Mouse (Mus musculus) frontal cortex, adult 2 months (tissue): ENCODE results near the gene Vps53. TPM values are rescaled to one million over a fixed set of nuclear protein-coding genes. Genes with fewer than 3 reads are reported as not detected.

Source experiments
- DNase-seq, 2 experiments: peaks; one replicate each; pipeline ENCODE4 v3.0.0; 2022; ENCODE audit warnings: low spot score in 1 of 2; ENCODE audit errors: extremely low spot score in 1 of 2
- polyA plus RNA-seq: library from polyadenylated mRNA; depleted of rRNA; stranded (reverse); fragments of >200 nt; gene quantifications from 2 replicates; pipeline ENCODE4 v1.2.3, GENCODE M21; 2012

Vps53 gene
- polyA plus RNA-seq, 1 experiment = 54.6 TPM

DNA sequence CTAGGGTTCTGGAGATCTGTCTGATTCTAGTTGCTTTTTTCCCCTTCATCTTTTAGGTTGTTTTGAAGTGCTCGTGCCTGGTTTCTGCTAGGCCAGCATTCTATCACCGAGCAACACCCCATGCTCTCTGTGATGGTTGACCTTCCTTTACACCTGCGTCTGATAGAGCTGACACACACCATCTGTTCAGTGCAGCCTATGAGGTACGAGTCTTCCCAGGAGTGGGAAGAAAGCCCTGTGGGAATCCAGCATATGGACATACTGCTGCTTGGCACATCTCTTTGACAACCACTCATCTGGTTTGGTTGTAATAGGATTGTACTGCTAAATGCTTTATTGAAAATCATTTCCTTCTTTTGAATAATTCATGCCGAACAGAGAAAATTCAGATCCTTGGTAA lies 9.2 kb downstream of the Vps53 start:
- peak in 1 of 2 experiments; percentile 30 for DNase-seq

- DNase-seq = no peak
Observed at GRCm38 (mm10) chr11:76168976-76169375, 10.5 kb downstream of the Vps53 start.

- peak in 1 of 2 experiments; percentile 91 for DNase-seq
Observed at GRCm38 (mm10) chr11:76167079-76167765, 12.2 kb downstream of the Vps53 start.

- DNase-seq = no peak
Observed at GRCm38 (mm10) chr11:76166657-76167056, 12.8 kb downstream of the Vps53 start.

GRCm38 (mm10) chr11:76160251-76160650 lies 19.2 kb downstream of the Vps53 start:
- no peak for DNase-seq

DNA sequence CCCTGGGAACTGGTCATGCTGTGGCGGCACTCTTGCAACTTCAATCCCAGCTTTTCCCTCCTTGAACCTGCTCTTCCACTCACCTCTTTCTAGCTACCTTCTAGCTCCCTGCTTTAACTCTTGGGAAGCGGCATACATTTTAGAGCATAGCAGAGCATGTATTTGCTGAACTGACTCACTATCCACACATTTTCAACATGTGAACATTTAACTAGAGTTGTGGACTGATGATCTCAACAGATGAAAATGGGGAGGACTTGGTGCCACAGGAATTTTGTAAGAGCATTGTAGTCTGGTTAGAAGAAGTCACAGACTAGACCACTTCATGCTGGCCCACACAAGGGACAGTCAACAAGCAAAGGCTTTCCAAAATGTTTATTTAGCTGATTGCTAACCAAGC lies 21.1 kb downstream of the Vps53 start:
- no peak for DNase-seq

DNA sequence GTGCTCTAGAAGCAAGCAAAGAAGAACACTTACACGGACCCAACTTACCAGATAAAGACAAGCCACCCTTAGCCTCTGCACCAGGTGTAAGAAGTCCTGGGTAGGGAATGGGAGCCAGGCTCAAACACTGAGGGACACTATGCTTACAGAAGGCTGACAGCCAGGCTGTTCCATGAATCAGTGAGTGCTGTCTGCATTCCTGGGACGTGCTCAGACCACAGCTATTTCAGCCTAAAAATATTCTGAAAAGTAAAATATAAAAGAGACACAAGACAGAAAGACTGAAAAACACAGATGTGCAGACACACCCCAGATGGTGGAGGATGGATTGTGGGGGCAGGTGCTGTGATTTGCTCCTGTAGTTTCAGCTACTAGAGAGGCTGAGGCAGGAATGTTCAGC lies 24.6 kb downstream of the Vps53 start:
- no peak for DNase-seq

GRCm38 (mm10) chr11:76154200-76154599 lies 25.2 kb downstream of the Vps53 start:
- no peak for DNase-seq

DNA sequence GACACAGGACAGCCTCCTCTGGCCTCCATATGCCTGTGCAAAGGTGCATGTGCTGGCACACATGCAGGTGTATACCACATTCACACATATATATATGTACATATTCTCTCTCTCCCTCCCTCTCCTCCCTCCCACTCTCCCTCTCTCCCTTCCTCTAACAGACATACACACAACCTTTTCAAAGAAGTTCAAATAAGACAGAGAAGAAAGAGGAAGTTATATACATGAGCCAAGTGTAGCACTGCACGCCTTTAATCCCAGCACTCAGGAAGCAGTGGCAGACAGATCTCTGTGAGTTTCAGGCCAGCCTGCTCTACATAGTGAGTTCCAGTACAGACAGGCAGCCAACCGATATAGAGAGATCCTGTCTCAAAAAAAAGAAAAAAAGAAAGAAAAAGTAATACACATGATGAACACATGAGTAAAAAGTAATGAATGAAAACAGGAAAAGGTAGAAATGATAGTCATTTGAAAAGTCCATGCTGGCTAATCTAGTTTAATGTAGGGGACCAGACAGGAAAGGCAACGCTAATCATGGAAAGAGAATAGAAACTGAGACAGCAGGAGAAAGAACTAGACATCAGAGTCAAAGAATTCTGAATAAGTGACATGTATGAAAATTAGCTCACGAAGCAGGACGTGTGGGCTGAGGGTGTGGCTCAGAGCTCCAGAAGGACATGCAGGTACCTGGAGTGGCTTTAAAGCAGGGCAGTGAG lies 26.1 kb downstream of the Vps53 start:
- DNase-seq = no peak

DNA sequence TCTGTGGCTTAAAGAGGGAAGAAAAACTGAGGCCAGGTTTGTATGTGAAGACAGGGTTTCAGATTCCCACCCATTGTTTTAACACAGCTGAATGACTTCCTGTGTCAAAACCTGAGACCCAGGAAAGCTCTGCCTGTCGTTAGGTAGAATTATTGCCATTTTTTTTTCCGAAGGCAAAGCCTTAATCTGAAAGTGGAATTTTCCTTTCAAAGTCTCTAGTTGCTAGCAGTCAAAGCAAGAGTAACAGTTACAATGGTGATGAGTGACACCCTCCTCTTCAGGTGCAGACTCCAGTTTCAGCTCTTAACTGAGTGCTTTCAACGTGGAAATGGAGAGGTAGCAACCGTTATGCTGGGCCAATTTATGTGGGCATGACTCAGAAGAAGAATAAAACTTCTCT lies 28.5 kb downstream of the Vps53 start:
- no peak for DNase-seq

DNA sequence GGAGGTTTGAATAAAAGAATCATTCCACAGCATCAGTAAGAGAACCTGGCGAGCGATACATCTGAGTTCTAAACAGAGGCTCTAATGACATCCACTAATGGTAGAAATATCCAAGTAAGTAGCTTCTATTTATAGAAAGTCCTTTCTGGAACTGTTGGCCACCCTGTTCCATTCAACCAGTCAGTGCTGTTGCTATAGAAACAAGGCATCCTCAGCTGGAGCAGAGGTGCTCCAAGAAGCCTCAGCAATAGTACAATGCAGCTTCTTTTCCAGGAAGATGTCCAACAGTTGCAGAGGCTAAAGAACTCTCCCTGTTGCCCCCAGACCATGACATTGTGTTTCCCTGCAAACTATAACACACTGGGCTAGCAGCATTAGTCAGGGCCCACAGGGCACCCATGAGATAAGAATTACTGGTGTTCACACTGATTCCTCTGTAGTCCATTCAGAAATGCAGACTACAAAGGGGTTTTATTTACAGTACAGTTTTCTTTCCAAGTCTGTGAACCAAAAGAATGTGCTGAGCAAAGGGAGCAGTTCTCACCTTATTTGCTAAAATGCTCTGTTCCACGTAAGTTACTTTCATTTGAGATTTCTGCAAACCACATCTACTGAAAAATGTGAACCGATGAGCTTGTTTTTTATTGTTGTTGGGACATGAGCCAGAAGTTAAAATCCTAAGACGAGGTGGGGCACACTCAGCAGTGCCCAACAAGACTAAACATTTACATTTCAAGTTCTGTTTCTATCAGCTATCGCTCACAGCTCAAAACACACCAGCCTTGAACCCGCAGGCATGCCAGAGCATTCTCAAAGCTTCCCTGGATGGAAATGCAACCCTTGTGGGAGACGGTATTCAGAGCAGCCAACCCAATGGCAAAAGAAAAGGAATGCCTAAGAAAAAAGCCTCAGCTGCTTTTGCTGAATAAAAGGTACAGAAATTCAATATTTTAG lies 31.1 kb downstream of the Vps53 start:
- peak in 1 of 2 experiments; percentile 40 for DNase-seq

- DNase-seq = no peak
Observed at GRCm38 (mm10) chr11:76146187-76147010, 33.0 kb downstream of the Vps53 start.

- DNase-seq = no peak
Observed at GRCm38 (mm10) chr11:76145169-76145568, 34.3 kb downstream of the Vps53 start.

- no peak for DNase-seq
Observed at GRCm38 (mm10) chr11:76144386-76144785, 35.1 kb downstream of the Vps53 start.

GRCm38 (mm10) chr11:76137996-76138395 lies 41.5 kb downstream of the Vps53 start:
- no peak for DNase-seq

GRCm38 (mm10) chr11:76135641-76136437 lies 43.6 kb downstream of the Vps53 start:
- no peak for DNase-seq

GRCm38 (mm10) chr11:76130859-76131258 lies 48.6 kb downstream of the Vps53 start:
- DNase-seq = no peak

GRCm38 (mm10) chr11:76125386-76125785 lies 54.1 kb downstream of the Vps53 start:
- DNase-seq = no peak

DNA sequence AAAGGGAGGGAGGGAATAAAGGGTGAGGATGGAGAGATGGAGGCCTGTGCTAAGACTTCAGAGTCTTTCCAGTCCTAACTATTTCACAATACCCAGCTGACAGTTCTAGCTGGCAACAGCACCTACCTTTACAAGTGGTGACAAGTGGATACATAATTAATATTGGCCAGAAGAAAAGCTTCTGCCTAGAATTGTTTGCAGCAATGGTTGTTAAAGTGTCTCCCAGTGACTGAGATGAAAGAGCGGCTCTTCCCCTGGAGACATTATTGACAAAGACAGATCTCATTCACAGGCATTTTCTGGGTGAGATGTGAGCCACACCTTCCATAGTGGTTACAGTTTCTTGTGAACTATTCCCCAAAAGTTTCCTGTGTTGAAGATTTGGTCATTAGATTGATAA lies 55.9 kb downstream of the Vps53 start:
- no peak for DNase-seq
